Mouse (Mus musculus) erythroblast, embryonic 14.5 days (primary cell): Measurements from ENCODE around the gene Cflar.

Source experiments
- GATA1 ChIP-seq: IDR thresholded peaks from 2 replicates; pipeline ENCODE4 v1.6.1; 2012; ENCODE audit warnings: low read length, inconsistent platforms, mixed read lengths
- TAL1 ChIP-seq: IDR thresholded peaks from 3 replicates; pipeline ENCODE4 v1.6.1; 2012; ENCODE audit warnings: low read length, inconsistent platforms, mixed read lengths

DNA sequence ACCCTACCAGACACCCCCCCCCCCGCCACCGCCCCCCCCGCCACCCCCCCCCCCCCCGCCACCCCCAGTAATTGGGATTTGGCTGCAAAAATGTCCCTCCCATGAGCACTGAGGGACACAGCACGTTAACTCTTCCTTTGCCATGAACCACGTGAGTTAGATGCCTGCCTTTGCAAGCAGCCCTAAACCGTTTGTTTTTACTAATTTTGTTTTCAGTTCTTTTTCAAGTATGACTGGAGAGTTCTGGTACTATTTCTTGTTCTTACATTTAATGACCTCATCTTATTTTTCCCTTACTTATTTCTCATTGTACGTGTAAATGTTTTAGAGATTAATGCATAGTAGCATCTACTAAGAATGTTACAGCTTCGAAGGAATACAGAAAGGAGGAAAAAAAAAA lies 13.2 kb downstream of the Cflar start:
- no peak for TF ChIP-seq GATA1
- TF ChIP-seq TAL1, result no peak
